Mouse (Mus musculus): ENCODE measurements at regions not wholly inside any gene's neighbourhood (a gene's known extent, or its start where the extent isn't known, plus 50 kb on each side); places are given as distances from the start of the nearest gene placed in this dataset.

DNA sequence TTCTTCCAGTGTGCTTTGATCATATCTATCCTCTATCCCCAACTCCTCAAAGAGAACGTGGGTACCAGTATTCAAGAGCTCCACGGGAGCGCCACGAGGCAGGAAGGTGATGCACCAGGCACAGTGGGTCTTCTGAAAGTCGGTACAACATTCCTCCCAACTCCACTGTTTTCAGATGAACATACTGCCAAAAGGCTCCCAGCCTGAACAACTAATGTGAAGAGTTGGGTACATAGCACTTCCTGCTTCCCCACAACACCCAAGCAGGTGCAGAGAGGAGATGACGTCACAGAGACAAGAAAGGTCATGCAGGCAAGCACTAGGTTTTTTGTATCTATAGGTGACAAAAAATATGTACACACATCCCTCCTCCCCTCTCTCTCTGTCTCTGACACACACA, 79.7 kb downstream of the Arl4c start:
- TF ChIP-seq POLR2A (IDR thresholded peaks at IDR 0.05; ENCODE audit: control insufficient read depth in 1 of 2, insufficient read depth in 1 of 2, low read depth in 1 of 2, low read length in 2 of 2, poor library complexity in 1 of 2) = no peak
- no peak for TF ChIP-seq CHD2 (IDR thresholded peaks at IDR 0.05; ENCODE audit: low read length)
- no peak for TF ChIP-seq CTCF (IDR thresholded peaks at IDR 0.05 in 2 of 3, conservative IDR thresholded peaks at IDR 0.05 in 1 of 3; ENCODE audit: control insufficient read depth in 1 of 3, insufficient read depth in 1 of 3, low read depth in 2 of 3, low read length in 3 of 3, poor library complexity in 1 of 3, severe bottlenecking in 1 of 3)
- TF ChIP-seq MAZ (IDR thresholded peaks at IDR 0.05; ENCODE audit: low read depth, low read length) = no peak
- no peak for TF ChIP-seq GATA1 (IDR thresholded peaks at IDR 0.05; ENCODE audit: low read depth, low read length)
- no peak for TF ChIP-seq POLR2AphosphoS2 (IDR thresholded peaks at IDR 0.05; ENCODE audit: low read length)
- no peak for TF ChIP-seq BHLHE40 (IDR thresholded peaks at IDR 0.05; ENCODE audit: borderline replicate concordance, low read depth, low read length)
- no peak for TF ChIP-seq USF2 (IDR thresholded peaks at IDR 0.05; ENCODE audit: borderline replicate concordance in 1 of 2, insufficient read depth in 1 of 2, low read depth in 1 of 2, low read length in 2 of 2)
- no peak for TF ChIP-seq ZMIZ1 (IDR thresholded peaks at IDR 0.05; ENCODE audit: low read depth, low read length)
- no peak for TF ChIP-seq TBP (IDR thresholded peaks at IDR 0.05; ENCODE audit: low read depth, low read length)
- no peak for TF ChIP-seq USF1 (IDR thresholded peaks at IDR 0.05; ENCODE audit: low read depth, low read length)
- TF ChIP-seq ETS1 (IDR thresholded peaks at IDR 0.05; ENCODE audit: low read depth, low read length) = no peak
- no peak for TF ChIP-seq CHD1 (IDR thresholded peaks at IDR 0.05; ENCODE audit: low read depth, low read length)
